Mouse (Mus musculus) stomach, embryonic 16.5 days (tissue): ENCODE measurements around the gene Ntsr1. TPM values are rescaled to one million over a fixed set of nuclear protein-coding genes. Genes with fewer than 3 reads are reported as not detected.

Source experiments
- ATAC-seq: fragments of 200-750 bp; cut with Nextera tagmentation; 2 replicates; pipeline ENCODE4 v1.8.0; 2017; ENCODE audit warnings: moderate number of reproducible peaks, moderate TSS enrichment; ENCODE audit not compliant: insufficient read depth, low FRiP score
- H3K27ac ChIP-seq: fragments of 300-500 bp; sonication (generic); 2 replicates; pipeline ENCODE4 v1.5.1; 2014; ENCODE audit warnings: low read length
- H3K27me3 ChIP-seq: fragments of 300-500 bp; sonication (generic); 2 replicates; pipeline ENCODE4 v1.6.1; 2014; ENCODE audit warnings: low read length, control low read depth, mixed read lengths; ENCODE audit not compliant: control insufficient read depth, insufficient read depth
- H3K36me3 ChIP-seq: fragments of 300-500 bp; sonication (generic); 2 replicates; pipeline ENCODE4 v1.6.1; 2014; ENCODE audit warnings: low read length; ENCODE audit not compliant: control insufficient read depth, insufficient read depth
- H3K4me1 ChIP-seq: fragments of 300-500 bp; sonication (generic); 2 replicates; pipeline ENCODE4 v1.6.1; 2014; ENCODE audit warnings: low read length, control low read depth, mixed read lengths; ENCODE audit not compliant: control insufficient read depth, insufficient read depth
- H3K4me2 ChIP-seq: fragments of 300-500 bp; sonication (generic); 2 replicates; pipeline ENCODE4 v1.6.1; 2014; ENCODE audit warnings: low read depth, low read length, mixed read lengths
- H3K4me3 ChIP-seq: fragments of 300-500 bp; sonication (generic); replicated peaks from 2 replicates; pipeline ENCODE4 v1.5.1; 2014; ENCODE audit warnings: mild to moderate bottlenecking, low read length
- H3K9ac ChIP-seq: fragments of 300-500 bp; sonication (generic); 2 replicates; pipeline ENCODE4 v1.6.1; 2014; ENCODE audit warnings: low read length
- H3K9me3 ChIP-seq: fragments of 300-500 bp; sonication (generic); replicated peaks from 2 replicates; pipeline ENCODE4 v1.6.1; 2016; ENCODE audit warnings: low read length, control low read depth; ENCODE audit not compliant: control insufficient read depth
- whole genome bisulfite sequencing: fragments of 180-500 bp; shearing (Covaris S2); extraction: QIAGEN DNeasy Blood & Tissue Kit; methylation state at CpG from one replicate; pipeline ENCODE4 v1.1.7; 2014; 5-methylcytosine and 5-hydroxymethylcytosine counted together
- polyA plus RNA-seq: library from polyadenylated mRNA; unstranded; fragments of >200 nt; fragmentation: Nextera tagmentation; extraction: Ambion mirVana; gene quantifications from 2 replicates; pipeline ENCODE4 v1.2.1, GENCODE M21; 2015

Gene Ntsr1
- polyA plus RNA-seq, 1 experiment from 2014 or later, result 0.34 TPM

GRCm38 (mm10) chr2:180513019-180513418 is 13.2 kb downstream of the Ntsr1 start:
- H3K4me3 ChIP-seq, result no peak overlapping the region
- no peak overlapping the region for H3K27ac ChIP-seq
- H3K9me3 ChIP-seq, result no peaks in the 10 kb centered on the region
- H3K9ac ChIP-seq, result no peak overlapping the region
- no peaks in the 10 kb centered on the region for H3K27me3 ChIP-seq
- peaks cover 26% of the 10 kb centered on the region for H3K4me1 ChIP-seq
- no peaks in the 10 kb centered on the region for H3K36me3 ChIP-seq
- no peak overlapping the region for H3K4me2 ChIP-seq
- WGBS, result 53% methylated on average over 3 of the region's 3 CpGs
- ATAC-seq, result no peak

GRCm38 (mm10) chr2:180513835-180514234 is 14.1 kb downstream of the Ntsr1 start:
- peaks cover 26% of the 10 kb centered on the region for H3K4me1 ChIP-seq
- no peaks in the 10 kb centered on the region for H3K9me3 ChIP-seq
- no peaks in the 10 kb centered on the region for H3K27me3 ChIP-seq
- no peak overlapping the region for H3K9ac ChIP-seq
- no peak for ATAC-seq
- no peak overlapping the region for H3K4me3 ChIP-seq
- H3K4me2 ChIP-seq, result no peak overlapping the region
- H3K27ac ChIP-seq, result no peak overlapping the region
- no peaks in the 10 kb centered on the region for H3K36me3 ChIP-seq
- 66% methylated on average over 4 of the region's 4 CpGs for WGBS

GRCm38 (mm10) chr2:180521437-180522221 is 21.9 kb downstream of the Ntsr1 start:
- ATAC-seq, result no peak
- WGBS, result 75% methylated on average over 5 of the region's 5 CpGs
- no peak overlapping the region for H3K9ac ChIP-seq

GRCm38 (mm10) chr2:180522825-180523224 is 23.0 kb downstream of the Ntsr1 start:
- H3K9me3 ChIP-seq, result no peaks in the 10 kb centered on the region
- WGBS, result 62% methylated on average over 4 of the region's 4 CpGs
- H3K27ac ChIP-seq, result no peak overlapping the region
- no peak overlapping the region for H3K9ac ChIP-seq
- H3K4me2 ChIP-seq, result no peak overlapping the region
- H3K4me3 ChIP-seq, result no peak overlapping the region
- ATAC-seq, result no peak
- no peaks in the 10 kb centered on the region for H3K36me3 ChIP-seq
- H3K27me3 ChIP-seq, result peaks cover 21% of the 10 kb centered on the region; the same call in 1 of the 2 replicates
- H3K4me1 ChIP-seq, result no peaks in the 10 kb centered on the region

More at GRCm38 (mm10) chr2:180521437-180522221, 21.9 kb downstream of the Ntsr1 start:
- Histone ChIP-seq H3K4me3 (no peak overlapping the region), H3K27me3 (peaks cover 16% of the 10 kb centered on the region; the same call in 1 of the 2 replicates), H3K27ac (no peak overlapping the region), H3K9me3 (no peaks in the 10 kb centered on the region), H3K36me3 (no peaks in the 10 kb centered on the region), H3K4me1 (no peaks in the 10 kb centered on the region), H3K4me2 (no peak overlapping the region)

- WGBS, result 66% methylated on average over 7 of the region's 7 CpGs
These were observed 27.7 kb downstream of the Ntsr1 start for GRCm38 (mm10) chr2:180527447-180527846.

GRCm38 (mm10) chr2:180527883-180528282 is 28.1 kb downstream of the Ntsr1 start:
- Histone ChIP-seq H3K4me1 (peaks cover 19% of the 10 kb centered on the region), H3K36me3 (no peaks in the 10 kb centered on the region), H3K4me3 (no peak overlapping the region), H3K27me3 (peaks cover 29% of the 10 kb centered on the region; the same call in 1 of the 2 replicates), H3K4me2 (no peak overlapping the region), H3K9me3 (no peaks in the 10 kb centered on the region), H3K9ac (no peak overlapping the region), H3K27ac (no peak overlapping the region)
- no peak for ATAC-seq
- WGBS, result 28% methylated on average over 8 of the region's 8 CpGs

More at GRCm38 (mm10) chr2:180527447-180527846, 27.7 kb downstream of the Ntsr1 start:
- Histone ChIP-seq H3K9ac (no peak overlapping the region), H3K4me1 (peaks cover 16% of the 10 kb centered on the region), H3K9me3 (no peaks in the 10 kb centered on the region), H3K4me2 (no peak overlapping the region), H3K27me3 (peaks cover 29% of the 10 kb centered on the region; the same call in 1 of the 2 replicates), H3K27ac (no peak overlapping the region), H3K4me3 (no peak overlapping the region), H3K36me3 (no peaks in the 10 kb centered on the region)
- ATAC-seq, result no peak

GRCm38 (mm10) chr2:180530130-180530529 is 30.4 kb downstream of the Ntsr1 start:
- Histone ChIP-seq H3K9me3 (no peaks in the 10 kb centered on the region), H3K27ac (no peak overlapping the region), H3K9ac (no peak overlapping the region), H3K36me3 (no peaks in the 10 kb centered on the region), H3K27me3 (0 out of 2 replicates have a peak, but pooled peaks cover 18% of the 10 kb centered on the region), H3K4me1 (peaks cover 29% of the 10 kb centered on the region), H3K4me2 (no peak overlapping the region), H3K4me3 (no peak overlapping the region)
- WGBS, result 45% methylated on average over 7 of the region's 7 CpGs
- 0 out of 2 replicates have a peak, but pooled peaks have one; percentile 23 for ATAC-seq

GRCm38 (mm10) chr2:180530584-180530983 is 30.8 kb downstream of the Ntsr1 start:
- Histone ChIP-seq H3K36me3 (no peaks in the 10 kb centered on the region), H3K9ac (no peak overlapping the region), H3K9me3 (no peaks in the 10 kb centered on the region), H3K4me2 (no peak overlapping the region), H3K4me1 (peaks cover 29% of the 10 kb centered on the region), H3K27me3 (0 out of 2 replicates have a peak, but pooled peaks cover 13% of the 10 kb centered on the region), H3K27ac (no peak overlapping the region), H3K4me3 (no peak overlapping the region)
- ATAC-seq, result no peak
- 37% methylated on average over 3 of the region's 3 CpGs for WGBS

- Histone ChIP-seq H3K27ac (no peak overlapping the region), H3K4me3 (no peak overlapping the region), H3K9me3 (no peaks in the 10 kb centered on the region), H3K4me1 (peaks cover 32% of the 10 kb centered on the region), H3K4me2 (no peak overlapping the region), H3K36me3 (no peaks in the 10 kb centered on the region), H3K27me3 (0 out of 2 replicates have a peak, but pooled peaks cover 13% of the 10 kb centered on the region), H3K9ac (no peak overlapping the region)
- no peak for ATAC-seq
- WGBS, result 60% methylated on average over 7 of the region's 7 CpGs
These were observed 32.1 kb downstream of the Ntsr1 start for GRCm38 (mm10) chr2:180531671-180532385.
